Mouse (Mus musculus) forebrain, embryonic 12.5 days (tissue): ENCODE data around the gene Pcdh17. TPM values are rescaled to one million over a fixed set of nuclear protein-coding genes. Genes with fewer than 3 reads are reported as not detected.

Experiments used
- ATAC-seq: fragments of 200-750 bp; cut with Nextera tagmentation; 2 replicates; pipeline ENCODE4 v1.8.0; 2017; ENCODE audit warnings: moderate TSS enrichment; ENCODE audit not compliant: low FRiP score
- H3K27ac ChIP-seq: fragments of 300-500 bp; sonication (generic); 2 replicates; pipeline ENCODE4 v1.5.1; 2016; ENCODE audit warnings: mild to moderate bottlenecking
- H3K27me3 ChIP-seq: fragments of 300-500 bp; sonication (generic); 2 replicates; pipeline ENCODE4 v1.6.1; 2016; ENCODE audit warnings: mild to moderate bottlenecking
- H3K36me3 ChIP-seq: fragments of 300-500 bp; sonication (generic); replicated peaks from 2 replicates; pipeline ENCODE4 v1.6.1; 2016; ENCODE audit warnings: mild to moderate bottlenecking
- H3K4me1 ChIP-seq: fragments of 300-500 bp; sonication (generic); 2 replicates; pipeline ENCODE4 v1.6.1; 2016
- H3K4me2 ChIP-seq: fragments of 300-500 bp; sonication (generic); 2 replicates; pipeline ENCODE4 v1.6.1; 2016; ENCODE audit warnings: mild to moderate bottlenecking, moderate library complexity
- H3K4me3 ChIP-seq: fragments of 300-500 bp; sonication (generic); replicated peaks from 2 replicates; pipeline ENCODE4 v1.5.1; 2016; ENCODE audit warnings: mild to moderate bottlenecking
- H3K9ac ChIP-seq: fragments of 300-500 bp; sonication (generic); 2 replicates; pipeline ENCODE4 v1.6.1; 2016; ENCODE audit warnings: mild to moderate bottlenecking
- H3K9me3 ChIP-seq: fragments of 300-500 bp; sonication (generic); 2 replicates; pipeline ENCODE4 v1.6.1; 2016
- WGBS: fragments of 180-500 bp; shearing (Covaris S2); methylation state at CpG from one replicate; pipeline ENCODE4 v1.1.7; 2016; 5-methylcytosine and 5-hydroxymethylcytosine counted together
- polyA plus RNA-seq: library from polyadenylated mRNA; unstranded; fragments of >200 nt; fragmentation: Nextera tagmentation; extraction: Ambion mirVana; gene quantifications from 2 replicates; pipeline ENCODE4 v1.2.1, GENCODE M21; 2016

The Pcdh17 gene
- polyA plus RNA-seq, 1 experiment from 2014 or later = 8.3 TPM

DNA sequence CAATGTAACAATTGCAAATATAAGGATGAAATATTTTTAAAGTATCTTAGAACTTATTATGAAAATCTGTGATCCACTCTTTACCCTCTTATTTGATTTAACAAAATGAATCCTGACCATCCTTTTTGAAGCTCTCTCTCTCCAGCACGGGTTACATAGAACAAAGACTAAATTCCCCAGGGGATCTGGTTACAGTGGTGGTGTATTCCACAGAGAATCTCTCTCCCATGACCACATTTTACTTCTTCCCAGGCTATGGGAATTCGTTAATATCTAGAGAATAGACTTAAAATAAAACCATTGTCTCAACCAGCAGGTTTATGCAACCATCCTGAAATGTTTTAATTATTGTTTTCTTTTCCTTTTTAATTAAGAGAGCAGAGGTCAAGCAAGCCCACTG lies 89.0 kb downstream of the Pcdh17 start:
- WGBS = 3% methylated on average over 2 of the region's 2 CpGs
- no peak overlapping the region for H3K9ac ChIP-seq
- no peaks in the 10 kb centered on the region for H3K36me3 ChIP-seq
- no peaks in the 10 kb centered on the region for H3K9me3 ChIP-seq
- H3K4me2 ChIP-seq = no peak overlapping the region
- no peak overlapping the region for H3K27ac ChIP-seq
- H3K27me3 ChIP-seq = no peaks in the 10 kb centered on the region
- peaks cover 8% of the 10 kb centered on the region; the same call in 1 of the 2 replicates for H3K4me1 ChIP-seq
- H3K4me3 ChIP-seq = no peak overlapping the region
- 0 out of 2 replicates have a peak, but pooled peaks have one; percentile 49 for ATAC-seq

DNA sequence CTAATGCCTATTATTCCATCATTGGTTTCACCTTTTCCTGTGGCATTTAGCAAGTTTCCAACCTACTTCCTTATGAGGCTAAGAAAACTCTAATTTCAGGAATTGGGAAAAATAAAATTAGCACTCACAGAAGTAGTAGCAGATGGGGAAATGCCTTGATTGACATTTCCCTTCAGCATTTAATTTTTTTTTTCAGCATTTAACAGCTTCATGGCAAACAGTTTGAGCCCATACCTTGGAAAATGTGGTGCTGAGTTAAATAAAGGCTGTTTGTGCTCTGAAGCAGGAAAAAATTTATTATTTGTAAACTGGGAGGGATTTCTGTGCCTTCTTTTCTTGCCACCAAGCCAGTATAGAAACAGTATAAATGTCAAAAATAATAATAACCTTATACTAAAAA lies 91.9 kb downstream of the Pcdh17 start:
- no peaks in the 10 kb centered on the region for H3K36me3 ChIP-seq
- H3K9me3 ChIP-seq = no peaks in the 10 kb centered on the region
- no peak overlapping the region for H3K4me2 ChIP-seq
- H3K4me1 ChIP-seq = peaks cover 8% of the 10 kb centered on the region; the same call in 1 of the 2 replicates
- ATAC-seq = no peak
- no peak overlapping the region for H3K9ac ChIP-seq
- H3K27me3 ChIP-seq = no peaks in the 10 kb centered on the region
- no peak overlapping the region for H3K4me3 ChIP-seq
- H3K27ac ChIP-seq = no peak overlapping the region

DNA sequence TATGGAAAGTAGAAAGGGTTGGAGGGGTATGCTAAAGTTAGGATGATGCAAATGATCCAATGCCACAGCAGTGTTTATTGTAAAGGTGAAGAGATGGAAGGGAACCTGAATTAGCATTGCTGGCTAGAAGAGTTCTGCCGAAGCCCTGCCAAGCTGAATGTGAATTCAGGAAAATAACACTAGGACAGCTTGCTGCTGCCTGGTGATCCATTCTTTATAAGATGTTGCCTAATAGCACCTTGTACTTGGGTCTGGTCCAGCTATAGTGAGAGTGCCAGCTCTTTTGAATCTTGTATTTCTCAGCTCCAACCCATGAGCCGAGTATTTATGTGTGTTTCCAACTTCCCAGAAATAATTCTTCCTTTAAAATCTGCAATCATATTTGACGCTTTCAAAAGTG lies 98.5 kb downstream of the Pcdh17 start:
- Histone ChIP-seq H3K27me3 (no peaks in the 10 kb centered on the region), H3K4me1 (no peaks in the 10 kb centered on the region), H3K9me3 (no peaks in the 10 kb centered on the region), H3K4me2 (no peak overlapping the region), H3K4me3 (no peak overlapping the region), H3K27ac (no peak overlapping the region), H3K9ac (no peak overlapping the region), H3K36me3 (no peaks in the 10 kb centered on the region)
- WGBS = 86% methylated on average over 3 of the region's 3 CpGs
- ATAC-seq = no peak

DNA sequence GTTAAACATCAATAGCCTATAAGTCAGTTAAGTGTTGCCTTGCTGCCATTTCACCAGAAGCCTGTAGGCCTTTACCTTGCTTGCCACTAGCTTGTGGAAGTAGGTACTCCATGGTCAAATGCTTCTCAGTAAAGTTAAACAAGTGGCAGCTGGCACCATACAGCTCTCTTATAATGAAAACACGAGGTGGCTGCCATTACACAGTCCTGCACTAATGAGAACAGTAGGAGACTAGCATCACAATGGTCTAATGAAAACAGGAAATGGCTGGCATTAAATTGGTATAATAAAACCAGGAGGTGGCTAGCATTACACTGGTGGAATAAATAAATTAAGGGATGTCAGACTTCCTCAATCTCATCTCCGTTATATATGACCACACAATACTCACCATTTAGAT lies 102.6 kb downstream of the Pcdh17 start:
- no peaks in the 10 kb centered on the region for H3K9me3 ChIP-seq
- H3K27me3 ChIP-seq = no peaks in the 10 kb centered on the region
- no peaks in the 10 kb centered on the region for H3K36me3 ChIP-seq
- H3K27ac ChIP-seq = no peak overlapping the region
- 22% methylated on average over 2 of the region's 2 CpGs for WGBS
- no peaks in the 10 kb centered on the region; the same call in 1 of the 2 replicates for H3K4me1 ChIP-seq
- no peak overlapping the region for H3K4me3 ChIP-seq
- no peak overlapping the region for H3K4me2 ChIP-seq
- H3K9ac ChIP-seq = no peak overlapping the region
- peak; percentile 72 for ATAC-seq

DNA sequence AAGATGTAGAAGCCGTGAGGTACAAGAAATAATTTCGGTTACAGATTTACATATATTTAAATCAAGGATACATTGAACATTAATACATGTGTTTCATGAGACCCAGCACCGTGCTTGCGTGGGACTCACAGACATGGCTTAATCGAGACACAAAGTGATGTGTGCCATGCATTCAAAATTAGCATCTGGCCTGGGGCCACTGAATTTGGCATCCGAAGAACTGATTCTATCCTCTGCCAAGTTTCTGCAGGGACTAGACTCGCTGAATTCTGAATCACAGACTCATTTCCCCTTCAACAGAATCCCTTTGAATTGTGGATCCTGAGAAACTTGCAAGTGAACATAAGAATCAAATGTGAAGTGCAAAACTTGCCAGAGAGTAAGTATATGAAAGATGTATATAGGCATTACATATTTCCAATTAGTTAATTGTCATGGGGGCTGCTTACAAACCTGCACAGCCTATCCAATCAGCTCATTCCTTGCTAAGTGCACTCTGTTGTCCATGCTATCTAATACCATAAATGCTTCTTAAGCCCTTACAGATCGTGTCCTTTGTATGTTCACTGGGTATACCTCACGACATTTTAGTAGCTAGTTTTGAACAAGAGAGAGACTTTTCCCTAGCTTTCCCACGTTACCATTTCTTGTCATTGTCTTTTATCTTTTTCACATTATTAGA lies 104.3 kb downstream of the Pcdh17 start:
- peak; percentile 66; the same call in 1 of the 2 replicates for ATAC-seq
- Histone ChIP-seq H3K9me3 (no peaks in the 10 kb centered on the region), H3K36me3 (no peaks in the 10 kb centered on the region), H3K27ac (no peak overlapping the region), H3K4me3 (no peak overlapping the region), H3K4me2 (no peak overlapping the region), H3K9ac (no peak overlapping the region), H3K4me1 (no peaks in the 10 kb centered on the region; the same call in 1 of the 2 replicates), H3K27me3 (no peaks in the 10 kb centered on the region)
- 71% methylated on average over 10 of the region's 10 CpGs for WGBS

DNA sequence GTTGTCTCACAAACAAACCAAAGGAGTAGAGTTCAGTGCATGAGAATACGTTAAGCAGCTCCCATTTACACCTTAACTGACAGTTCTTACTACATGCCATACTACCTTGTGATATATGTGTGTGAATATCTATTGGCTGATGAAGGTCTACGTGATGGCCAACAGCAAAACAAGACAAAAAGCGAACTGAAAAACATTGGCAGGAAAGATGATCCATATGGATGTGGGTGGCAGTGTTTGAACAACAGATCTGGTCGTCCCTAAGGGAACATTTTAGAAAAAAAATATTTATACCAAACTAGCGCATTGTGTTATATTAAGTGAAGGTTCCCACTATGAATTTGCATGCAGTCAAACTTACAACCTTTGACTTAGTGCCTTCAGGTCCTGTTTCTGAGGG lies 108.2 kb downstream of the Pcdh17 start:
- WGBS = 89% methylated on average over 5 of the region's 5 CpGs
- H3K27ac ChIP-seq = no peak overlapping the region

DNA sequence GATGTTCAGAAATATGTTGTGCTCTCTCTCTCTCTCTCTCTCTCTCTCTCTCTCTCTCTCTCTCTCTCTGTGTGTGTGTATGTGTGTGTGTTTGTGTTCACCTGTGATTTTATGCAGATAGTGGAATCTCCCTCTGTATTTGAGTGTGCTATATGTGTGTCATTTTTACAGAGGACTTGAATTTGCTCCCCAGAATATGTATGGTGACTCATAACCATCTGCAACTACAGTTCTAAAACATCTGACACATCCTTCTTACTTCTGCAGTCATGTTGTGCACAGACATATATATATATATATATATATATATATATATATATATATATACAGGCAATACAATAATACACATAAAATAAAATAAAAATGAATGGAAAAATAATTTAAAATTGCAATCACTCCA lies 127.7 kb downstream of the Pcdh17 start:
- Histone ChIP-seq H3K9me3 (no peaks in the 10 kb centered on the region), H3K9ac (no peak overlapping the region), H3K4me3 (no peak overlapping the region), H3K27ac (no peak overlapping the region), H3K36me3 (no peaks in the 10 kb centered on the region), H3K27me3 (no peaks in the 10 kb centered on the region), H3K4me2 (no peak overlapping the region), H3K4me1 (no peaks in the 10 kb centered on the region)
- no peak for ATAC-seq

More for the DNA sequence above, 108.2 kb downstream of the Pcdh17 start:
- Histone ChIP-seq H3K9me3 (no peaks in the 10 kb centered on the region), H3K4me1 (no peaks in the 10 kb centered on the region; the same call in 1 of the 2 replicates), H3K9ac (no peak overlapping the region), H3K36me3 (no peaks in the 10 kb centered on the region), H3K4me3 (no peak overlapping the region), H3K27me3 (no peaks in the 10 kb centered on the region), H3K4me2 (no peak overlapping the region)
- ATAC-seq = no peak
